Mouse (Mus musculus): ENCODE data around the gene Cd9.

- TF ChIP-seq CTCF (IDR thresholded peaks at IDR 0.05; ENCODE audit: control insufficient read depth, insufficient read depth, insufficient replicate concordance, low read depth, low read length) (no peak), POLR2A (IDR thresholded peaks at IDR 0.05; ENCODE audit: control insufficient read depth, low read depth, low read length) (no peak)
Observed at GRCm38 (mm10) chr6:125526066-125526465, 31.5 kb upstream of the Cd9 start.

Data from testis, adult 2 months (tissue).